Mouse (Mus musculus) heart, embryonic 10.5 days (tissue): ENCODE results near the gene Hoxa6. TPM values are rescaled to one million over a fixed set of nuclear protein-coding genes. Genes with fewer than 3 reads are reported as not detected.

ENCODE experiments used
- DNase-seq: peaks from one replicate; pipeline ENCODE4 v3.0.0-alpha.2; 2017; ENCODE audit warnings: low spot score
- H3K27ac ChIP-seq: fragments of 300-500 bp; sonication (generic); 2 replicates; pipeline ENCODE4 v1.5.1; 2016; ENCODE audit warnings: mild to moderate bottlenecking
- H3K27me3 ChIP-seq: fragments of 300-500 bp; sonication (generic); 2 replicates; pipeline ENCODE4 v1.6.1; 2016; ENCODE audit warnings: mild to moderate bottlenecking; ENCODE audit not compliant: poor library complexity, insufficient read depth, severe bottlenecking
- H3K36me3 ChIP-seq: fragments of 300-500 bp; sonication (generic); 2 replicates; pipeline ENCODE4 v1.6.1; 2016; ENCODE audit warnings: mild to moderate bottlenecking, moderate library complexity
- H3K4me1 ChIP-seq: fragments of 300-500 bp; sonication (generic); 2 replicates; pipeline ENCODE4 v1.6.1; 2016; ENCODE audit warnings: mild to moderate bottlenecking
- H3K4me3 ChIP-seq: fragments of 300-500 bp; sonication (generic); 2 replicates; pipeline ENCODE4 v1.5.1; 2016; ENCODE audit warnings: mild to moderate bottlenecking, moderate library complexity
- H3K9me3 ChIP-seq: fragments of 300-500 bp; sonication (generic); 2 replicates; pipeline ENCODE4 v1.6.1; 2016; ENCODE audit warnings: mild to moderate bottlenecking, moderate library complexity
- WGBS: fragments of 180-500 bp; shearing (Covaris S2); methylation state at CpG from one replicate; pipeline ENCODE4 v1.1.7; 2016; 5-methylcytosine and 5-hydroxymethylcytosine counted together
- polyA plus RNA-seq: library from polyadenylated mRNA; unstranded; fragments of >200 nt; fragmentation: Nextera tagmentation; extraction: Ambion mirVana; gene quantifications from 2 replicates; pipeline ENCODE4 v1.2.1, GENCODE M21; 2016

The Hoxa6 gene
- polyA plus RNA-seq, 1 experiment from 2014 or later, result 0.30 TPM

DNA sequence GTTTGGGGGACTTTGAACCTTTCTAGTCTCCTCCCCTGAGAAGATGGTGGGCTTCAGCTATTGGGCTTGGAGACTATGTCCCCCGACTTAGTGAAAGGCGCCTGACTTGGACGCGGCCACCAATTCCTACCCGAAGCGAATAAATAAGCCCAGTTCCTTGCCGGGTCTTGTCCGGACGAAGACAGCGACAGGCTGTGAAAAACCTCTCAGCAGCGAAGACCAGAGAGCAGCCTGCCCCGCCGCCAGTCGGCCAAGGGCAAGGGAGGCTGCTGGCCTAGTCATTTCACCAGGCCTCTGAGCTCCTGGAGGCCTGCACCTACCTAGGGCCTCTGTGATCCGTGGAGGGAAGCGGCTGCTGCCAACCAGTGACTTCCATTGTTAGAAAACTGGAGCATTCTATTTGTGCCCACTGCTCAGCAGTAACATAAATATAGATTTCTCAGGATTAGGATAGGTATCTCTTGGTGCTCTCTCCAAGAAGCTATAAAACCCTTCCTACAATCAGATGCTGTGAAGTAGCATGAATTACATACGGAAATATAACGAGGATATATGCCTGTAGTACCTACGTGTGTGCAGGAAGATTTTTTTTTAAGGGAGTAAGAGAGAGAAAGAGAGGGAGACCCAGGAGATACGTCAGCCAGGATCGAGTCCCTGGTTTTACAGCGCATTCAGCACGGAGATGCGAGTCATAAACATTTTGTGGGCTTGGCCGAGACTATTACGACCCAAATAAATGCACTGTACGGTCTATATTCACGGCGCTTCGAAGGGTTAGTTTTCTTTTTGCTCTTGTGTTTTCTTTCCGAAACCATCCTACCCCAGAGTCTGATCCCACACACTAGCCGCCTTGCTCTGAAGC lies 11.7 kb upstream of the Hoxa6 start:
- no peak overlapping the region for H3K4me3 ChIP-seq
- 11% methylated on average over 32 of the region's 32 CpGs for WGBS

DNA sequence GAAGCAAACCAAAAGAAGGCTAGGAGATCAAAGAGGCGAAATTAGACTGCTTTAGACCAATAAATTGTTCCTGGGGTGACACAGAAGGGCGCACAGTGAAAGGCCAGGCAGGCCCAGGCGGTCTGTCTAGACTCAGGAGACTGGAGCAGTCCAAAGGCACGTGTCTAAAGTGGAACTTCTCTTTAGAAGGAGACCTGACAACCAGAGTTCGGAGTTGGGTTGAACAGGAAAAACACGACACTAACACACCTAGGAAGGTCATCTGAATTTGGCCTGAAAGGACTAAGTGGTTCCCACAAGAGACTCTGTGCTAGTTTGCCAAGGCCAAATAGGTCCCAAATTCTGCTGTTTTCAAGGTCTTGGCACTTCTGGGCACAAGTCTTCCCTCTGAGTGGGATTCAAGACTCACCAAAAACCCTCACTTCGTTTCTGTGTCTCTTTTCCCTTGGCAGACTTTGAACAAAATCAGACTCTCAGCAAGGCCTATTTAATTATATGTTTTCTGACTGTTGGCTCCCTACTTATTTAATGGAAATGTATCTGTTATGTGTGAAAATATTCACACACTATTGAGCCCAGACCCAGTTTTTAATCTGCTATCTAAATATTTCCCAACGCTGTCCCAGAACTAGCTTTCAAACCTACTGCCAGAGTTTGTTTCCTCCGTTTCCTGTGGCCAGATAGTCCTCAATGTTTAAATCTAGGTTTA lies 10.9 kb upstream of the Hoxa6 start:
- H3K36me3 ChIP-seq, result no peaks in the 10 kb centered on the region
- H3K27me3 ChIP-seq, result peaks cover 100% of the 10 kb centered on the region
- WGBS, result 20% methylated on average over 9 of the region's 9 CpGs
- H3K4me3 ChIP-seq, result no peak overlapping the region
- no peaks in the 10 kb centered on the region for H3K9me3 ChIP-seq
- H3K4me1 ChIP-seq, result peaks cover 26% of the 10 kb centered on the region
- DNase-seq, result no peak
- no peak overlapping the region for H3K27ac ChIP-seq

More for the DNA sequence above, 11.7 kb upstream of the Hoxa6 start:
- Histone ChIP-seq H3K36me3 (no peaks in the 10 kb centered on the region), H3K4me1 (peaks cover 26% of the 10 kb centered on the region), H3K9me3 (no peaks in the 10 kb centered on the region), H3K27ac (no peak overlapping the region), H3K27me3 (peaks cover 100% of the 10 kb centered on the region)
- DNase-seq, result no peak

DNA sequence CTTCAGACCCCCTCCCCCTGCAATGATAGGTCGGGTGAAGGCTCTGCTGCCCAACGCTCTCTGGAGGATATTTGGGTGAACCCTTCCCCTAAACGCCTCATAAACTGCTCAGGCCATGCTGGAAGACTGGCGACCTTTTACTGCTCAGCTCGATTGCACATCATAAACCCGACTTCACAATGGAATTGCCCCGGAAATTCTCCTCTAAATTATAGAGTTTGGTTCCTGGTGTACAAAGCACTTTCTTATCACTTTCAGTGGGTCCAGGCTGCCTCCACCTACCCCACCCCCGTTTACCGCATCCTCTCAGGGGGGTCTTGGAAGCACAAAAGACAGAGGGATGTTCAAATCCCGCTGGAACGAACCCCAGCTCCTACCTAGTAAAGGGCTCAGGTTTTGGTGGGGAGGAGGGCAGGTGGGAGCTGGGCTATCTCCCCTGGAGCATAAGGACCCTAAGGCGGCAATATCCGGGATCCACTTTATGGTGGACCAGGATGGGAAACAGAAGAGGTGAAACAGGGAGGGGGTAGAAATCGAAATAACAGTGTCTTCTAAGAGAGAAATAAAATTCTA lies 10.2 kb upstream of the Hoxa6 start:
- Histone ChIP-seq H3K27me3 (peaks cover 100% of the 10 kb centered on the region), H3K36me3 (no peaks in the 10 kb centered on the region), H3K27ac (no peak overlapping the region), H3K4me1 (peaks cover 26% of the 10 kb centered on the region), H3K4me3 (no peak overlapping the region), H3K9me3 (no peaks in the 10 kb centered on the region)
- WGBS, result 8% methylated on average over 14 of the region's 14 CpGs
- DNase-seq, result no peak

DNA sequence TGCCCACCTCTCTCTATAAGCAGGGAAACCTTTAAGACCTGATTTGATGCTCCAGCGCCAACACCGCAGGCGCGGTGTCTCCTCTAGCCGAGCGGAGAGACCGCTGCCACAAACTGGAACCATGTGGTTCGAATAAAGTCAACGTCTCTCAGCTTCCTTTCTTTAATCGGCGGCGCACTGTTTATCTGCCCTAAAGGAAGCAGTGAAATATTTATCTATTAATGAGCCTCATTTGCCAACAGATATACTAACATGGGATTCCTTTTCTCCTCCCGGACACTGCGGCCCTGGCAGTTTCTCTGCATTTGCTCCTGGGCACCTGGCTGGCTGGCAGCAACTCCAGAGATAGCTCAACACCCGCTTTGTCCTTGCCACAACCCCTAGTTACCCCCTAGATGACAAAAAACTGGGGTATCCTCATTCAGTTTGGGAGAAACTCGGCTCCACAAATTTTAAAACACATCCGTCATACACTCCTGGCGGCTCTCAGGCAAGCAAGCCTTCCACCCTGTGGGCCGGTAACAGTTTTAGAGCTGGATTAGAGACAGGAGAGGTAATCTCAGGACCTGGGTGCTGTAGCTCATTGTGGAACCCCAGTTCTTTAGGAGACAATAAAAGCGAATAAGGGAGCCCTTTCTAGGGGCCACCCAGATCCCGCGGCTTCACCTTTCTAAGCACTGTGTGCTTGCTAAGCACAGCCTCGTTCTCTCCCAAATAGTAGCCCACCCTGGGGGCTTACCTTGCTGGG lies 9.5 kb upstream of the Hoxa6 start:
- Histone ChIP-seq H3K36me3 (no peaks in the 10 kb centered on the region), H3K4me3 (peak overlapping the region; percentile 42), H3K27ac (no peak overlapping the region), H3K9me3 (no peaks in the 10 kb centered on the region), H3K27me3 (peaks cover 100% of the 10 kb centered on the region), H3K4me1 (peaks cover 27% of the 10 kb centered on the region)
- 3% methylated on average over 23 of the region's 23 CpGs for WGBS
- peak; percentile 71 for DNase-seq

DNA sequence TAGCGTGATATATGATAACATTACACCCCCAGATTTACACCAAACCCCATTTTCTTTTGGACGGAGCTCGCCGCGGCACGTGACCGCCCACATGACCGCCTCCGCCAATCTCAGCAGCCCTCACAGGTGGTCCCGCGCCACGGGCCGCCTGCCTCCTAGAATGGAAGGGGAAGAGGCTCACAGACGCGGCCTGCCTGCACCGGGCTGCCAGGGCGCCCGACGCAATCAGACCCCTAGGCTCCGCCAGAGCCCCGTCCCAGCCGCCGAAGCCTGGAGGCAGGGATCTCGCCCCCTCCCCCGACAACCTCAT lies 8.9 kb upstream of the Hoxa6 start:
- no peaks in the 10 kb centered on the region for H3K9me3 ChIP-seq
- no peaks in the 10 kb centered on the region for H3K36me3 ChIP-seq
- DNase-seq, result no peak
- H3K4me1 ChIP-seq, result peaks cover 32% of the 10 kb centered on the region
- H3K4me3 ChIP-seq, result peak overlapping the region; percentile 42
- peaks cover 100% of the 10 kb centered on the region for H3K27me3 ChIP-seq
- WGBS, result 1% methylated on average over 24 of the region's 25 CpGs
- no peak overlapping the region for H3K27ac ChIP-seq

DNA sequence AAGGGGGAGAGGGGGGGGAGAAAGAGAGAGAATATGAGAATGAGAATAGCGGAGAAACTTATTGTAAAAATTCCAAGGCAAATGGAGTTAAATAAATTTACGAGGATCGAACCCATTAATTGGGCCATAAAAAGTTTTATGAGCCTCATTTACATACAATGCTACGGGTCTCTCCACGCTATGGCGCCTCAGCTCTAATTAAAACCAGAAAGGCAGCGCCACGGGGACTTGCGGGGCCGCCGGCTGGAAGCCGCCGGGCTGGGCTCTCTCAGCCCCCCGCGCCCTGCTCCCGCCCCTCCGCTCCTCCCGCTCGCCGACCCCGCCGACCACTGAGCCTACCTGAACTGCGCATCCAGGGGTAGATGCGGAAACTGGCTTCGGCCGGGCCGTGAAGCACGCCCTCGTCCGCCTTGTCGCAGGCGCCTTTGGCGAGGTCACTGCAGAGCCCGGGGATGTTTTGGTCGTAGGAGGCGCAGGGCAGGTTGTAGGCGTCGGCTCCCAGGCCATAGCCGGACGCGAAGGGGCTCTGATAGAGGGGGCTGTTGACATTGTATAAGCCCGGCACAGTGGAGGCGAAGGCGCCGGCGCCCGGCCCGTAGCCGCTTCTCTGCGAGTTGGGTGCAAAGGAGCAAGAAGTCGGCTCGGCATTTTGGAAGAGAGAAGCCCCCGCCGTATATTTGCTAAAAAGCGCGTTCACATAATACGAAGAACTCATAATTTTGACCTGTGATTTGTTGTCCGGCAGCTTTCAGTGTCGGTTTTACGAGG lies 8.4 kb upstream of the Hoxa6 start:
- peak; percentile 76 for DNase-seq
- 3% methylated on average over 60 of the region's 60 CpGs for WGBS
- H3K36me3 ChIP-seq, result no peaks in the 10 kb centered on the region
- H3K27ac ChIP-seq, result no peak overlapping the region
- peaks cover 100% of the 10 kb centered on the region for H3K27me3 ChIP-seq
- peak overlapping the region; percentile 42 for H3K4me3 ChIP-seq
- no peaks in the 10 kb centered on the region for H3K9me3 ChIP-seq
- peaks cover 31% of the 10 kb centered on the region for H3K4me1 ChIP-seq

DNA sequence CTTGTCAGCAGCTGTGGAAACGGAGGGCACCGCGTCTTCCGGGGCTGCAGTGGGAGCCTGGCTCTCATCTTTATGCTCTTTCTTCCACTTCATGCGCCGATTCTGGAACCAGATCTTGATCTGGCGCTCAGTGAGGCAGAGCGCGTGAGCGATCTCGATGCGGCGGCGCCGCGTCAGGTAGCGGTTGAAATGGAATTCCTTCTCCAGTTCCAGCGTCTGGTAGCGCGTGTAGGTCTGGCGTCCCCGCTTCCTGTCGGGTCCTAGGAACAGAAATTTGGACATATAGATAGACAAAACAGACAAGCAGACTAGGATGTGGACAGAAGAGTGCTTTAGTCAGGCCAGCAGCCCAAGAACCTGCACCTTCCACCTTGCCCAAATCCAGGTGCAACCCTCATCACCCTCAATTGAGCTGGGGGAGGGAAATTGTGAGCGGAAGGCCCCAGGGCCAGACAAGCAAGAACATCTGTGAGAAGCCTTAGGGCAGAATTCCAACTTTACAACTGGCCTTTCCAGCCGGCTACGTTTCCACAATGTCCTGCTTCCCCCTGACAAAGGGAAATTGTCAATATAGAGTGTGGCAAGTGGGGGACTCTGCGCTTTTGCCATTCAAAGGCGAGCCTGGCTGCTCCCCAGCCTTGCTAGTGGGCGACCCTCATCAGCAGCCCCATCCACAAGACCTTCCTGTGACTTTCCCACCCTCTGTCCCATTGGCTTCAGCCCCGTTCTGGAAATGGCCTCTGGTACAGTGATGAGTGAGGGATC lies 7.4 kb upstream of the Hoxa6 start:
- Histone ChIP-seq H3K4me3 (no peak overlapping the region; the same call in 1 of the 2 replicates), H3K27ac (no peak overlapping the region), H3K4me1 (peaks cover 31% of the 10 kb centered on the region), H3K9me3 (no peaks in the 10 kb centered on the region), H3K27me3 (peaks cover 100% of the 10 kb centered on the region), H3K36me3 (no peaks in the 10 kb centered on the region)
- WGBS, result 2% methylated on average over 30 of the region's 30 CpGs
- peak; percentile 74 for DNase-seq

DNA sequence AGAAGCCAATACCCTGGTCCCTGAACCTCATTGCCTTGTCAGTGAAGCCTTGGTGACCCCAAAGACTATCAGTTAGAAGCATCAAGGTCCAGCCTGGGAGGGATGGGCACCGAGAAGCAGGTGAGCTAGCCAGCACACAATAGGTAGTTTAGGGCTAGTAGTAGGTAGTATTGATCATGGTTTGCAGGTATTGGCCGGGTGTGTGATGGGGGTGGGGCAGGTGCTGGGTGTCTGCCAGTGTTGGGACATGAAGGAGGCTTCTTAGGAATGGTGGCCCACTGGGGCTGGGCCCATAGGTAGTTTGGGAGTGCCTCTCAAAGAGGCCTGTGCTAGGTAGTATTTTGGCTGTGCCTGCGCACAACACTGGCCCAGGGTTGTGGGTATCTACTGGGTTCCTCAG lies 6.5 kb upstream of the Hoxa6 start:
- H3K4me3 ChIP-seq, result no peak overlapping the region
- WGBS, result 12% methylated on average over 3 of the region's 3 CpGs
- DNase-seq, result peak; percentile 72
- no peaks in the 10 kb centered on the region for H3K36me3 ChIP-seq
- H3K9me3 ChIP-seq, result no peaks in the 10 kb centered on the region
- H3K4me1 ChIP-seq, result peaks cover 31% of the 10 kb centered on the region
- peaks cover 100% of the 10 kb centered on the region for H3K27me3 ChIP-seq
- H3K27ac ChIP-seq, result no peak overlapping the region

DNA sequence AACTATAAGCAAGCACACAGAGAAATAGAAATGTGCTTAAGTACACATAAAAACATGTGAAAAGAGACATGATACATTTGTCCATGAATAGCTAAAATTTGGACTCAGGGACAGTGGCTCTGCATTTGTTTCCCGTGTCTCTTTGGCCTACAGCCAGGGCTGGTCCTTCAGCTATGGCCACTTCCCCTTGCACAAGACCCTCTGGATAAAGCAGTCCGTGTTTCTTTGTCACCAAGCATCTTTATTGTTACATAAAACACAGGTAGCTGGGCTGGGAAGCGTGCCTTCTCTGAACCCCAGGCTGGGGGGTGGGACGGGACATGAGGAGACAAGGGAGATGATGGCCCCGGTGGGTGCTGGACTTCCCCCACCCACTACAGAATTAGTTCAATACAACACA lies 5.7 kb upstream of the Hoxa6 start:
- WGBS, result 13% methylated on average over 5 of the region's 5 CpGs
- DNase-seq, result no peak
- Histone ChIP-seq H3K9me3 (no peaks in the 10 kb centered on the region), H3K27ac (no peak overlapping the region), H3K4me3 (no peak overlapping the region), H3K36me3 (no peaks in the 10 kb centered on the region), H3K27me3 (peaks cover 100% of the 10 kb centered on the region), H3K4me1 (peaks cover 31% of the 10 kb centered on the region)

DNA sequence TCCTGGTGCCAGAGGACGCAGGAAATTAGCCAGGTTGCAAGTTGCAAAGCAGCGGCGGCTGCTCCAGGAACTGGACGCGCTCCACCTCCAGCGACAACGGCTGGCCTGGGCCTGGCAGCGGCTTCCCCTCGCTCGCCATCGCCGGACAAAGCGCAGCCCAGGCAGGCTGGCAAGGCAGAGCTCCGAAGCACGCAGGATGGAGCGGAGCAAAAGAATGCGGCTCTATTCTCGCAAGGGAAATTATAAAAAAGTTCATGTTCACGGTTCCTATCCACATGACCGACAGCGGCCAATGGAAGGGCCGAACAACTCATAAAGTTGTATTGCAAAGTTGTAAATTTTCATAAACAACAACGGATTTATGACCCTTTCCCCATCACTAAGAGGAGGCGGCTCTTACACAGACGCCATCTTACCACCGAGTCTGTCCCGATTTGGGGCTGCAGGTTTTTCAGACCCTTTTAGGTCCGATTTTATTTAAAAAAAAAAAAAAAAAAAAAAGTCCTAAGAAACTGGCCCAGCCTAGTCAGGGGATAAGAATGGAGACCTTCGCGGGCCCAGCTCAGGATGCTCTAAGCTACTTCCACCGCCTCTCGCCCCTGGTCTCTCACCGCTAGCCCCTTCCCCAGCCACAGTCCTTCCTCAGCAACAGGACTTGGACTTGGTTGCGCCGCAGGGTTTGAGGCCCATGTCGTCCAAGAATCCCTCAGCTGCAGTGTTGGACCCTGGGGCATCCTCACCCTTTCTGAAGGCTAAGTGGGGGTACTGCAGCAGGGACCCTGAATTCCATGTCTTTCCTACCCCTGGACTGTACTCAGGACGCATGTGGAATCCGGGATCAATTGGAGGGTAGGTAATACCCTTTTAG lies 4.8 kb upstream of the Hoxa6 start, which contains the start of the genes Hoxa3 and Gm28308:
Gene Hoxa3 (minus strand): TSS at position 218 of the 868 bp plus-strand sequence.
Gene Gm28308 (minus strand): TSS at position 221 of the 868 bp plus-strand sequence.
- WGBS, result 2% methylated on average over 38 of the region's 38 CpGs
- Histone ChIP-seq H3K27me3 (peaks cover 100% of the 10 kb centered on the region), H3K4me1 (peaks cover 37% of the 10 kb centered on the region), H3K27ac (no peak within 1 kb of the TSS), H3K4me3 (peak within 1 kb of the TSS; percentile 45), H3K36me3 (no peaks in the 10 kb centered on the region), H3K9me3 (no peaks in the 10 kb centered on the region)
- peak; percentile 77 for DNase-seq
